In the genomic region with DNA sequence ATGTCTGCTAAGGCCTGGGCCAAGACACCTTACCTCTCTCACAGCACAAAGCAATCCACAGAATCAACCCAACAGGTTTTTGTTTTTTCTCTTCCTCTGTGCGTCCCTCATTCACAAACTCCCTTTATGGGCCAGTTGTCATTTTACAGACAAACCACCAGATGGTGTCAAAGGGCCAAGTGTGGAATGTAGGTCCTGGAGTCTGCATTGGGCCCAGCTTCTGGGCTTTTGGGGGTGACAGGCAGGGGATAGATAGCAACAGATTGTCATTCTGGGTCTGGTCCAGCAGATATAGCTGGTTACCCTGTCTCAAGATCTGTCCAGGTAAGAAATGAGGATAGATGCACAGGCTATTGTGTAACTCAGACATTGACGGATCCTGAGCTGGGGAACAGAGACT, we compare ENCODE assay signal across 8 mouse cellular contexts. TPM values are rescaled to one million over a fixed set of nuclear protein-coding genes. Genes with fewer than 3 reads are reported as not detected.
DNase-seq lines count a peak whose midpoint lies in the region; TF ChIP-seq lines count a peak whose summit lies in the region.

No protein-coding gene starts in this region.

- intact Hi-C loops in gastrocnemius, adult 2 months (cut with DNase I): loop anchor here (1.0 kb wide), 1 partner anchor 129 kb away; no protein-coding TSS in a partner anchor

- no peak for TF ChIP-seq POLR2A in small intestine, adult 2 months (IDR thresholded peaks at IDR 0.05; ENCODE audit: low read depth, low read length)

- 32% methylated on average over 2 of the region's 2 CpGs for WGBS in small intestine, adult 2 months

- H3K4me1 ChIP-seq in small intestine, adult 2 months (ENCODE audit: control insufficient read depth, insufficient read depth, insufficient read length, low read length): no peaks in the 10 kb centered on the region

- H3K4me3 ChIP-seq in gastrocnemius, adult 2 months: no peak overlapping the region
- H3K4me3 ChIP-seq in small intestine, adult 2 months (ENCODE audit: low read depth, low read length): no peak overlapping the region

- no peak for DNase-seq in gastrocnemius, adult 2 months
- DNase-seq in gastrocnemius, postnatal 10 days: no peak
- DNase-seq in right cerebral cortex, postnatal 4 days: peak; percentile 39
- no peak for DNase-seq in right cerebral cortex, adult 18-20 months
- DNase-seq in cerebellum, postnatal 14 days: peak; percentile 72 to 77
- peak; percentile 62 for DNase-seq in induced T-regulatory cell, adult 2 months (ENCODE audit: low read depth)
- no peak for DNase-seq in urinary bladder, adult 18-20 months (ENCODE audit: low spot score in 2 of 2)

- no peak overlapping the region for H3K27ac ChIP-seq in gastrocnemius, adult 2 months
- H3K27ac ChIP-seq in small intestine, adult 2 months (ENCODE audit: insufficient read depth, low read depth, low read length): no peak overlapping the region

- H3K36me3 ChIP-seq in small intestine, adult 2 months (ENCODE audit: control insufficient read depth, insufficient read depth, low read length): no peaks in the 10 kb centered on the region

- H3K27me3 ChIP-seq in small intestine, adult 2 months (ENCODE audit: control insufficient read depth, insufficient read depth, low read length): 0 out of 2 replicates have a peak, but pooled peaks cover 3% of the 10 kb centered on the region

- TF ChIP-seq CTCF in gastrocnemius, adult 2 months (IDR thresholded peaks at IDR 0.05): peak; percentile 86
- peak; percentile 65; the same call in 1 of the 2 replicates for TF ChIP-seq CTCF in small intestine, adult 2 months (IDR thresholded peaks at IDR 0.05; ENCODE audit: extremely low read depth, insufficient read length, insufficient replicate concordance, low read depth, low read length)

RNA-seq across cellular contexts. Expression of a gene that starts 23.0 kb away (rescaled TPM):
- under 1 TPM; 0.77 to 0.81 TPM for total RNA-seq in gastrocnemius, adult 2 months (2021)
- total RNA-seq in gastrocnemius, postnatal 10 days (2021): 1 to 10 TPM; 3.2 to 3.4 TPM
- 1.7 and 2.6 TPM in 2 replicates for polyA plus RNA-seq in small intestine, adult 2 months (2012; rRNA removed)

Comparison
In these comparisons a context has a peak if more than half of its experiments do, and no peak if none do; other contexts are left out.
1. DNase-seq: peak in right cerebral cortex, postnatal 4 days (single experiment), cerebellum, postnatal 14 days (2 of 2) and induced T-regulatory cell, adult 2 months (single experiment); none in gastrocnemius, adult 2 months (single experiment), gastrocnemius, postnatal 10 days (single experiment), right cerebral cortex, adult 18-20 months (single experiment) and urinary bladder, adult 18-20 months (0 of 2).